Comparison of ENCODE assay signal across 22 mouse cellular contexts in the genomic region with DNA sequence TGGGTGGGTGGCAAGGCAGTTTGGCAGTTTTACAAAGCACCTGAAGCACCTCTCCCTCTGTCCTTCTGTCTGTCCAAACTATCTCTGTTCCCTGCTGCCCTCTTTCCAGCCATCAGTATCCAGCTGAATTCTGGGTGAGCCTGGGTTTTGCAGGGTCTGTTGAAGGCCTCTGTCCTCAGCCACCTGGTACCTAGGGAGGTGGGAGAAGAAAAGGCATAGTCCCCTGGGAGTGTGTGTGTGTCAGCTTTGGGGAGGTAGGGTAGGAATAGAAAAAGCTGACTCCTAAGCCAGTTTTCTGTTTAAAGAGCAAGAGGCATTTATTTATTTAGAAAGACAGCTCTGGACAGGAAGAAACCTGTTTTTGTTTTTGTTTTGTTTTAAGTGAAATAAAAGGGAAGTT. TPM values are rescaled to one million over a fixed set of nuclear protein-coding genes. Genes with fewer than 3 reads are reported as not detected.
A peak's percentile ranks its signal among the peaks of the same experiment; 100 is the strongest.
DNase-seq lines count a peak whose midpoint lies in the region; ATAC-seq and TF ChIP-seq lines count a peak whose summit lies in the region.
"Had no signal": no experiment of that assay in that cellular context is flagged by ENCODE, and none has a peak within 500 bp of the region (broad histone marks: within the 10 kb centered on the region; RNA-seq: fewer than 3 reads in every experiment).

No protein-coding gene starts in this region.

- no peak for TF ChIP-seq CTCF in lung, embryonic 14.5 days (IDR thresholded peaks at IDR 0.05; ENCODE audit: low read depth)

- peaks cover 15% of the 10 kb centered on the region; the same call in 1 of the 2 replicates for H3K27me3 ChIP-seq in intestine, embryonic 15.5 days (replicated peaks)
- 0 out of 2 replicates have a peak, but pooled peaks cover 6% of the 10 kb centered on the region for H3K27me3 ChIP-seq in intestine, embryonic 16.5 days (replicated peaks; ENCODE audit: control insufficient read depth, insufficient read depth, low read length)
- peaks cover 48% of the 10 kb centered on the region for H3K27me3 ChIP-seq in lung, embryonic 14.5 days (ENCODE audit: insufficient read depth, low read length)
- peaks cover 95% of the 10 kb centered on the region for H3K27me3 ChIP-seq in limb, embryonic 12.5 days
- H3K27me3 ChIP-seq in heart, embryonic 11.5 days (ENCODE audit: control insufficient read depth, insufficient read depth, low read length), result peaks cover 76% of the 10 kb centered on the region
- H3K27me3 ChIP-seq: CH12.LX had no signal

- no peak for ATAC-seq in intestine, embryonic 15.5 days
- no peak for ATAC-seq in intestine, embryonic 16.5 days
- no peak for ATAC-seq in lung, embryonic 14.5 days (ENCODE audit: insufficient read depth)
- no peak for ATAC-seq in limb, embryonic 12.5 days (ENCODE audit: insufficient number of reproducible peaks, insufficient read depth, low FRiP score, low TSS enrichment, low read depth)
- ATAC-seq in megakaryocyte-erythroid progenitor cell, adult 5-6 weeks (replicated peaks; ENCODE audit: low FRiP score, low TSS enrichment, poor library complexity, severe bottlenecking), result no peak
- ATAC-seq in heart, embryonic 11.5 days (replicated peaks; ENCODE audit: insufficient number of reproducible peaks, low FRiP score, low TSS enrichment), result no peak
- ATAC-seq: forebrain, embryonic 16.5 days; liver, embryonic 12.5 days; midbrain, embryonic 13.5 days; Patski had no signal

- H3K4me3 ChIP-seq in intestine, embryonic 15.5 days (replicated peaks), result no peak overlapping the region
- no peak overlapping the region for H3K4me3 ChIP-seq in intestine, embryonic 16.5 days (ENCODE audit: low read length)
- peak overlapping the region; percentile 16 for H3K4me3 ChIP-seq in lung, embryonic 14.5 days (ENCODE audit: low read depth, low read length)
- 0 out of 2 replicates have a peak overlapping the region, but pooled peaks have one; percentile 7 for H3K4me3 ChIP-seq in limb, embryonic 12.5 days (replicated peaks)
- no peak overlapping the region for H3K4me3 ChIP-seq in heart, embryonic 11.5 days (ENCODE audit: low read depth, low read length)
- H3K4me3 ChIP-seq: heart, embryonic 15.5 days; hindbrain, embryonic 10.5 days; liver, embryonic 12.5 days; midbrain, embryonic 13.5 days; myocyte; neural tube, embryonic 15.5 days had no signal

- no peak overlapping the region for H3K9ac ChIP-seq in intestine, embryonic 15.5 days
- H3K9ac ChIP-seq in intestine, embryonic 16.5 days (ENCODE audit: low read depth, low read length), result no peak overlapping the region
- peak overlapping the region; percentile 99 for H3K9ac ChIP-seq in lung, embryonic 14.5 days
- no peak overlapping the region for H3K9ac ChIP-seq in limb, embryonic 12.5 days (replicated peaks)
- no peak overlapping the region for H3K9ac ChIP-seq in heart, embryonic 11.5 days (ENCODE audit: low read depth, low read length)
- H3K9ac ChIP-seq: heart, embryonic 15.5 days; liver, embryonic 12.5 days; midbrain, embryonic 13.5 days; neural tube, embryonic 15.5 days had no signal

- H3K4me2 ChIP-seq in intestine, embryonic 15.5 days (replicated peaks), result peak overlapping the region; percentile 24; the same call in 1 of the 2 replicates
- H3K4me2 ChIP-seq in intestine, embryonic 16.5 days (ENCODE audit: low read depth, low read length), result no peak overlapping the region
- peak overlapping the region; percentile 65 for H3K4me2 ChIP-seq in lung, embryonic 14.5 days
- H3K4me2 ChIP-seq in limb, embryonic 12.5 days, result peak overlapping the region; percentile 37
- no peak overlapping the region for H3K4me2 ChIP-seq in heart, embryonic 11.5 days
- H3K4me2 ChIP-seq: heart, embryonic 15.5 days; liver, embryonic 12.5 days; midbrain, embryonic 13.5 days; neural tube, embryonic 15.5 days had no signal

- peaks cover 19% of the 10 kb centered on the region for H3K4me1 ChIP-seq in intestine, embryonic 15.5 days (replicated peaks)
- H3K4me1 ChIP-seq in intestine, embryonic 16.5 days (ENCODE audit: control insufficient read depth, insufficient read depth, low read length), result peaks cover 25% of the 10 kb centered on the region
- peaks cover 3% of the 10 kb centered on the region; the same call in 1 of the 2 replicates for H3K4me1 ChIP-seq in lung, embryonic 14.5 days (ENCODE audit: insufficient read depth)
- peaks cover 37% of the 10 kb centered on the region for H3K4me1 ChIP-seq in limb, embryonic 12.5 days (replicated peaks)
- peaks cover 19% of the 10 kb centered on the region for H3K4me1 ChIP-seq in heart, embryonic 11.5 days (ENCODE audit: control insufficient read depth, insufficient read depth, low read length)

- peaks cover 10% of the 10 kb centered on the region for H3K36me3 ChIP-seq in intestine, embryonic 15.5 days
- H3K36me3 ChIP-seq in intestine, embryonic 16.5 days (ENCODE audit: control insufficient read depth, insufficient read depth, low read length), result peaks cover 13% of the 10 kb centered on the region
- H3K36me3 ChIP-seq in lung, embryonic 14.5 days (ENCODE audit: insufficient read depth), result peaks cover 91% of the 10 kb centered on the region
- peaks cover 21% of the 10 kb centered on the region for H3K36me3 ChIP-seq in limb, embryonic 12.5 days
- no peaks in the 10 kb centered on the region for H3K36me3 ChIP-seq in heart, embryonic 11.5 days (ENCODE audit: control insufficient read depth, insufficient read depth, low read length)
- H3K36me3 ChIP-seq: heart, embryonic 15.5 days; hindbrain, embryonic 10.5 days; midbrain, embryonic 13.5 days; neural tube, embryonic 15.5 days had no signal

- H3K27ac ChIP-seq in intestine, embryonic 15.5 days, result no peak overlapping the region
- no peak overlapping the region for H3K27ac ChIP-seq in intestine, embryonic 16.5 days (ENCODE audit: low read length)
- H3K27ac ChIP-seq in lung, embryonic 14.5 days (ENCODE audit: low read depth), result peak overlapping the region; percentile 34; the same call in 1 of the 2 replicates
- no peak overlapping the region for H3K27ac ChIP-seq in limb, embryonic 12.5 days
- H3K27ac ChIP-seq in heart, embryonic 11.5 days (ENCODE audit: low read depth, low read length), result no peak overlapping the region
- H3K27ac ChIP-seq: gastrocnemius, adult 2 months; heart, embryonic 15.5 days; hindbrain, embryonic 10.5 days; liver, embryonic 12.5 days; midbrain, embryonic 13.5 days; neural tube, embryonic 15.5 days had no signal

- DNase-seq in lung, embryonic 14.5 days, result no peak
- DNase-seq in lung, postnatal 4 days, result no peak
- DNase-seq in ZHBTc4 (ENCODE audit: low read depth, low spot score), result peak; percentile 59
- DNase-seq: cerebellum, postnatal 14 days; embryo, embryonic 11 days; gastrocnemius, adult 2 months; kidney, postnatal 36 days; thymus, postnatal 36 days had no signal

- H3K9me3 ChIP-seq in intestine, embryonic 15.5 days, result no peaks in the 10 kb centered on the region
- H3K9me3 ChIP-seq in intestine, embryonic 16.5 days (ENCODE audit: control insufficient read depth, low read length), result no peaks in the 10 kb centered on the region
- no peaks in the 10 kb centered on the region for H3K9me3 ChIP-seq in lung, embryonic 14.5 days (ENCODE audit: low read depth, low read length)
- H3K9me3 ChIP-seq in limb, embryonic 12.5 days, result no peaks in the 10 kb centered on the region
- H3K9me3 ChIP-seq in heart, embryonic 11.5 days (replicated peaks; ENCODE audit: control insufficient read depth, low read length), result no peaks in the 10 kb centered on the region
- H3K9me3 ChIP-seq: heart, embryonic 15.5 days; hindbrain, embryonic 10.5 days; liver, embryonic 12.5 days; midbrain, embryonic 13.5 days; neural tube, embryonic 15.5 days had no signal

RNA-seq across cellular contexts. Expression of a gene that starts 8.6 kb away (rescaled TPM):
- 38.6 and 44.9 TPM in 2 replicates for polyA plus RNA-seq in intestine, embryonic 15.5 days (2015; fragmentation: Nextera tagmentation; extraction: Ambion mirVana)
- polyA plus RNA-seq in intestine, embryonic 16.5 days (2015; fragmentation: Nextera tagmentation; extraction: Ambion mirVana), result 37.5 and 44.6 TPM in 2 replicates
- 82.1 and 84.8 TPM in 2 replicates for polyA plus RNA-seq in lung, embryonic 14.5 days (2014; fragmentation: Nextera tagmentation; extraction: Ambion mirVana)
- polyA plus RNA-seq in limb, embryonic 12.5 days (2016; fragmentation: Nextera tagmentation; extraction: Ambion mirVana), result 38.3 and 42.4 TPM in 2 replicates
- total RNA-seq in megakaryocyte-erythroid progenitor cell, adult 5-6 weeks (2014; fragmentation: Nextera tagmentation), result not detected in 2 replicates
- not detected in 2 replicates for total RNA-seq in megakaryocyte-erythroid progenitor cell, adult 5-6 weeks (2017)
- 12.8 and 14.5 TPM in 2 replicates for polyA plus RNA-seq in heart, embryonic 11.5 days (2014; fragmentation: Nextera tagmentation; extraction: Ambion mirVana)
- total RNA-seq: CH12.LX had no signal
- polyA plus RNA-seq: Patski had no signal

Comparison
In these comparisons a context has a peak if more than half of its experiments do, and no peak if none do; other contexts are left out.
1. H3K4me2 ChIP-seq: peak in intestine, embryonic 15.5 days (single experiment), lung, embryonic 14.5 days (single experiment) and limb, embryonic 12.5 days (single experiment); none in intestine, embryonic 16.5 days (single experiment) and heart, embryonic 11.5 days (single experiment).
2. H3K4me3 ChIP-seq: peak in lung, embryonic 14.5 days (single experiment) and limb, embryonic 12.5 days (single experiment); none in intestine, embryonic 15.5 days (single experiment), intestine, embryonic 16.5 days (single experiment) and heart, embryonic 11.5 days (single experiment).